Mouse (Mus musculus): ENCODE data around the gene Rfng. TPM values are rescaled to one million over a fixed set of nuclear protein-coding genes. Genes with fewer than 3 reads are reported as not detected.

Gene Rfng
- total and polyA plus RNA-seq, 3 experiments: 12.7 to 40.7 TPM; not detected in 1

- Histone ChIP-seq H3K27ac (ENCODE audit: control insufficient read depth, low read depth, low read length) (no peak overlapping the region), H3K9ac (ENCODE audit: control insufficient read depth, low read depth, low read length, poor library complexity, severe bottlenecking) (no peak overlapping the region), H3K4me1 (ENCODE audit: control insufficient read depth in 1 of 2, insufficient read depth in 2 of 2, low read length in 2 of 2) (no peaks in the 10 kb centered on the region), H3K36me3 (ENCODE audit: control insufficient read depth in 1 of 2, insufficient read depth in 2 of 2, low read length in 2 of 2) (no peaks in the 10 kb centered on the region), H3K27me3 (ENCODE audit: control insufficient read depth in 1 of 2, insufficient read depth in 2 of 2, low read length in 2 of 2) (no peaks in the 10 kb centered on the region), H3K9me3 (replicated peaks; ENCODE audit: insufficient read depth, low read length) (no peaks in the 10 kb centered on the region), H3K79me2 (ENCODE audit: control insufficient read depth, insufficient read depth, low read length, poor library complexity) (no peaks in the 10 kb centered on the region), H3K4me3 (ENCODE audit: control insufficient read depth in 1 of 2, insufficient read depth in 1 of 2, low read depth in 2 of 2, low read length in 2 of 2) (no peak overlapping the region)
- no peak for DNase-seq (ENCODE audit: low read depth, low spot score)
- no peak for TF ChIP-seq MAZ (IDR thresholded peaks at IDR 0.05; ENCODE audit: low read depth, low read length)
- no peak for TF ChIP-seq CHD1 (IDR thresholded peaks at IDR 0.05; ENCODE audit: low read depth, low read length)
- no peak for TF ChIP-seq ZKSCAN1 (IDR thresholded peaks at IDR 0.05; ENCODE audit: low read depth, low read length)
- no peak for TF ChIP-seq GABPA (IDR thresholded peaks at IDR 0.05; ENCODE audit: low read depth, low read length)
- no peak for TF ChIP-seq RAD21 (IDR thresholded peaks at IDR 0.05; ENCODE audit: low read depth, low read length)
- no peak for TF ChIP-seq MAX (IDR thresholded peaks at IDR 0.05; ENCODE audit: low read length)
- no peak for TF ChIP-seq SMC3 (IDR thresholded peaks at IDR 0.05; ENCODE audit: low read depth, low read length)
- TF ChIP-seq NELFE (IDR thresholded peaks at IDR 0.05; ENCODE audit: low read depth, low read length): no peak
- TF ChIP-seq USF1 (IDR thresholded peaks at IDR 0.05; ENCODE audit: low read depth, low read length): no peak
- TF ChIP-seq ZC3H11A (IDR thresholded peaks at IDR 0.05; ENCODE audit: low read depth, low read length): no peak
- TF ChIP-seq ZNF384 (IDR thresholded peaks at IDR 0.05; ENCODE audit: low read depth, low read length): no peak
- no peak for TF ChIP-seq POLR2AphosphoS5 (IDR thresholded peaks at IDR 0.05; ENCODE audit: borderline replicate concordance, low read depth, low read length)
- no peak for TF ChIP-seq HCFC1 (IDR thresholded peaks at IDR 0.05; ENCODE audit: low read depth, low read length)
- TF ChIP-seq KAT2A (conservative IDR thresholded peaks at IDR 0.05; ENCODE audit: low read depth, low read length): no peak
- TF ChIP-seq MYC (IDR thresholded peaks at IDR 0.05; ENCODE audit: low read depth, low read length): no peak
- no peak for TF ChIP-seq ELF1 (IDR thresholded peaks at IDR 0.05; ENCODE audit: low read depth, low read length)
- no peak for TF ChIP-seq ZMIZ1 (IDR thresholded peaks at IDR 0.05; ENCODE audit: low read depth, low read length)
- no peak for TF ChIP-seq MYB (IDR thresholded peaks at IDR 0.05; ENCODE audit: low read depth, low read length)
- no peak for TF ChIP-seq E2F4 (IDR thresholded peaks at IDR 0.05; ENCODE audit: borderline replicate concordance, low read depth, low read length)
These were observed 23.8 kb downstream of the Rfng start for GRCm38 (mm10) chr11:120760236-120760635.

- Histone ChIP-seq H3K4me1 (ENCODE audit: control insufficient read depth in 1 of 2, insufficient read depth in 2 of 2, low read length in 2 of 2) (no peaks in the 10 kb centered on the region; a peak in 2 of 4 replicates), H3K4me3 (ENCODE audit: control insufficient read depth in 1 of 2, insufficient read depth in 1 of 2, low read depth in 2 of 2, low read length in 2 of 2) (no peak overlapping the region), H3K27me3 (ENCODE audit: control insufficient read depth in 1 of 2, insufficient read depth in 2 of 2, low read length in 2 of 2) (0 out of 4 replicates have a peak, but pooled peaks cover 0 to 4% of the 10 kb centered on the region in 2 experiments), H3K79me2 (ENCODE audit: control insufficient read depth, insufficient read depth, low read length, poor library complexity) (no peaks in the 10 kb centered on the region), H3K27ac (ENCODE audit: control insufficient read depth, low read depth, low read length) (no peak overlapping the region), H3K36me3 (ENCODE audit: control insufficient read depth in 1 of 2, insufficient read depth in 2 of 2, low read length in 2 of 2) (no peaks in the 10 kb centered on the region), H3K9ac (ENCODE audit: control insufficient read depth, low read depth, low read length, poor library complexity, severe bottlenecking) (no peak overlapping the region), H3K9me3 (replicated peaks; ENCODE audit: insufficient read depth, low read length) (no peaks in the 10 kb centered on the region)
- DNase-seq (ENCODE audit: low read depth, low spot score): no peak
- TF ChIP-seq USF1 (IDR thresholded peaks at IDR 0.05; ENCODE audit: low read depth, low read length) (no peak), ZKSCAN1 (IDR thresholded peaks at IDR 0.05; ENCODE audit: low read depth, low read length) (no peak), NELFE (IDR thresholded peaks at IDR 0.05; ENCODE audit: low read depth, low read length) (no peak), ZNF384 (IDR thresholded peaks at IDR 0.05; ENCODE audit: low read depth, low read length) (no peak), POLR2AphosphoS5 (IDR thresholded peaks at IDR 0.05; ENCODE audit: borderline replicate concordance, low read depth, low read length) (no peak), HCFC1 (IDR thresholded peaks at IDR 0.05; ENCODE audit: low read depth, low read length) (no peak), MYB (IDR thresholded peaks at IDR 0.05; ENCODE audit: low read depth, low read length) (no peak), E2F4 (IDR thresholded peaks at IDR 0.05; ENCODE audit: borderline replicate concordance, low read depth, low read length) (no peak), MXI1 (IDR thresholded peaks at IDR 0.05; ENCODE audit: low read depth, low read length) (no peak), ETS1 (IDR thresholded peaks at IDR 0.05; ENCODE audit: low read depth, low read length) (no peak), CHD2 (IDR thresholded peaks at IDR 0.05; ENCODE audit: low read length) (no peak), MAFK (IDR thresholded peaks at IDR 0.05; ENCODE audit: borderline replicate concordance, low read depth, low read length) (no peak), POLR2AphosphoS2 (IDR thresholded peaks at IDR 0.05; ENCODE audit: low read length) (no peak), RAD21 (IDR thresholded peaks at IDR 0.05; ENCODE audit: low read depth, low read length) (no peak)
These were observed 32.4 kb downstream of the Rfng start for GRCm38 (mm10) chr11:120751606-120752005.
